25 mouse cellular contexts compared by ENCODE assay signal in the genomic region with DNA sequence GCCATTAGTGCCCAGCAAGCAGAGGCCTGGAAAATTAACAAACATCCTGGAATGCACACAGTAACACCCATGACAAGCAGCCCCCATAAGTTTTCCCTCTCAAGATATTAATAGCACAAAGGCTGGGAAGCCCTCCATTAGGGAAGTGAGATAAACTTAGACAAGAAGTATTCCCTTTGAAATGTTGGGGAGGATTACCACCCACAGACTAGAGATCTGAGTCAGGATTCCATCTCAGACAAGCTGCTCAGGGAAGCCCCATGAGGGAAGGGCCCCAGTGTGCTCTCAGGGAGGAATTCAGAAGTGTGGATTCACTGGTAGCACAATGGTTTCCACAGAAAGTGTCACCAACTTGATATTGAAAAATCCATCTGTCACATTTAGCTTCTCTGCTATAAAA.
DNase-seq lines count a peak whose midpoint lies in the region; ATAC-seq and TF ChIP-seq lines count a peak whose summit lies in the region.
"Had no signal": no experiment of that assay in that cellular context is flagged by ENCODE, and none has a peak within 500 bp of the region (broad histone marks: within the 10 kb centered on the region; RNA-seq: fewer than 3 reads in every experiment).

No protein-coding gene starts in this region.

- peak overlapping the region; percentile 5; the same call in 1 of the 2 replicates for H3K27ac ChIP-seq in forebrain, embryonic 15.5 days (replicated peaks)
- H3K27ac ChIP-seq in forebrain, postnatal 0 days (ENCODE audit: low read depth, low read length), result no peak overlapping the region
- H3K27ac ChIP-seq in heart, embryonic 11.5 days (ENCODE audit: low read depth, low read length), result 0 out of 2 replicates have a peak overlapping the region, but pooled peaks have one; percentile 24
- peak overlapping the region; percentile 60 for H3K27ac ChIP-seq in hindbrain, embryonic 14.5 days
- H3K27ac ChIP-seq in hindbrain, embryonic 11.5 days (ENCODE audit: low read depth, low read length), result no peak overlapping the region
- H3K27ac ChIP-seq in neural tube, embryonic 13.5 days (replicated peaks), result 0 out of 2 replicates have a peak overlapping the region, but pooled peaks have one; percentile 33
- no peak overlapping the region for H3K27ac ChIP-seq in neural tube, embryonic 15.5 days (replicated peaks)
- H3K27ac ChIP-seq: gastrocnemius, adult 2 months; hindbrain, embryonic 12.5 days; intestine, embryonic 15.5 days; left cerebral cortex, adult 2 months; liver, embryonic 13.5 days; macrophage; midbrain, embryonic 10.5 days had no signal

- H3K4me1 ChIP-seq in forebrain, embryonic 15.5 days, result peaks cover 23% of the 10 kb centered on the region
- H3K4me1 ChIP-seq in forebrain, postnatal 0 days (ENCODE audit: insufficient read depth), result peaks cover 10% of the 10 kb centered on the region
- peaks cover 7% of the 10 kb centered on the region for H3K4me1 ChIP-seq in heart, embryonic 11.5 days (ENCODE audit: control insufficient read depth, insufficient read depth, low read length)
- H3K4me1 ChIP-seq in hindbrain, embryonic 14.5 days (replicated peaks; ENCODE audit: control insufficient read depth, insufficient read depth, low read length), result peaks cover 12% of the 10 kb centered on the region; the same call in 1 of the 2 replicates
- no peaks in the 10 kb centered on the region for H3K4me1 ChIP-seq in hindbrain, embryonic 11.5 days (replicated peaks; ENCODE audit: control insufficient read depth, insufficient read depth, low read length)
- peaks cover 29% of the 10 kb centered on the region for H3K4me1 ChIP-seq in neural tube, embryonic 13.5 days (replicated peaks)
- peaks cover 25% of the 10 kb centered on the region for H3K4me1 ChIP-seq in neural tube, embryonic 15.5 days
- H3K4me1 ChIP-seq: intestine, embryonic 15.5 days; liver, embryonic 13.5 days; midbrain, embryonic 10.5 days had no signal

- no peak for DNase-seq in forebrain, postnatal 0 days
- DNase-seq in heart, postnatal 10 days, result no peak
- DNase-seq in hindbrain, embryonic 14.5 days (ENCODE audit: low spot score), result no peak
- DNase-seq in hindbrain, embryonic 11.5 days (ENCODE audit: low spot score), result no peak
- DNase-seq: adrenal gland, postnatal 36 days; cerebellum, adult 18-20 months; cerebellum, postnatal 14 days; gastrocnemius, adult 2 months; kidney, adult 8-10 months; kidney, postnatal 10 days; liver, embryonic 13.5 days; lung, adult 2 months; retina, postnatal 1 day; right cerebral cortex, postnatal 25 days; spleen, adult 18-20 months had no signal

- no peaks in the 10 kb centered on the region for H3K27me3 ChIP-seq in forebrain, embryonic 15.5 days
- no peaks in the 10 kb centered on the region for H3K27me3 ChIP-seq in forebrain, postnatal 0 days (ENCODE audit: insufficient read depth, low read length)
- no peaks in the 10 kb centered on the region for H3K27me3 ChIP-seq in heart, embryonic 11.5 days (ENCODE audit: control insufficient read depth, insufficient read depth, low read length)
- H3K27me3 ChIP-seq in hindbrain, embryonic 14.5 days (ENCODE audit: control insufficient read depth, insufficient read depth, low read length), result no peaks in the 10 kb centered on the region
- no peaks in the 10 kb centered on the region for H3K27me3 ChIP-seq in hindbrain, embryonic 11.5 days (ENCODE audit: control insufficient read depth, insufficient read depth, low read length)
- H3K27me3 ChIP-seq in neural tube, embryonic 13.5 days, result no peaks in the 10 kb centered on the region
- no peaks in the 10 kb centered on the region for H3K27me3 ChIP-seq in neural tube, embryonic 15.5 days (replicated peaks)
- H3K27me3 ChIP-seq: hindbrain, embryonic 12.5 days; intestine, embryonic 15.5 days; liver, embryonic 13.5 days had no signal

- no peak for ATAC-seq in forebrain, embryonic 15.5 days (replicated peaks)
- no peak for ATAC-seq in forebrain, postnatal 0 days
- ATAC-seq in heart, embryonic 11.5 days (replicated peaks; ENCODE audit: insufficient number of reproducible peaks, low FRiP score, low TSS enrichment), result no peak
- no peak for ATAC-seq in hindbrain, embryonic 14.5 days (ENCODE audit: low FRiP score)
- no peak for ATAC-seq in hindbrain, embryonic 11.5 days (ENCODE audit: low FRiP score)
- no peak for ATAC-seq in neural tube, embryonic 13.5 days (ENCODE audit: low read depth)
- no peak for ATAC-seq in neural tube, embryonic 15.5 days (ENCODE audit: low FRiP score)
- ATAC-seq: CD4-positive, CD25-positive, alpha-beta regulatory T cell, adult 4 months; intestine, embryonic 15.5 days had no signal

- intact Hi-C loops in heart, postnatal 10 days (cut with DNase I), result loop anchor here (5.0 kb wide), 1 partner anchor 36 kb away; no protein-coding TSS in a partner anchor

- H3K9me3 ChIP-seq in forebrain, embryonic 15.5 days, result no peaks in the 10 kb centered on the region
- H3K9me3 ChIP-seq in forebrain, postnatal 0 days (ENCODE audit: low read length), result no peaks in the 10 kb centered on the region
- no peaks in the 10 kb centered on the region for H3K9me3 ChIP-seq in heart, embryonic 11.5 days (replicated peaks; ENCODE audit: control insufficient read depth, low read length)
- no peaks in the 10 kb centered on the region for H3K9me3 ChIP-seq in hindbrain, embryonic 14.5 days (ENCODE audit: control insufficient read depth, low read length)
- no peaks in the 10 kb centered on the region for H3K9me3 ChIP-seq in hindbrain, embryonic 11.5 days (ENCODE audit: control insufficient read depth, low read length)
- no peaks in the 10 kb centered on the region for H3K9me3 ChIP-seq in neural tube, embryonic 13.5 days
- H3K9me3 ChIP-seq in neural tube, embryonic 15.5 days (replicated peaks), result no peaks in the 10 kb centered on the region
- H3K9me3 ChIP-seq: hindbrain, embryonic 12.5 days; intestine, embryonic 15.5 days; liver, embryonic 13.5 days; midbrain, embryonic 10.5 days had no signal

- H3K4me3 ChIP-seq in forebrain, embryonic 15.5 days, result no peak overlapping the region
- no peak overlapping the region for H3K4me3 ChIP-seq in forebrain, postnatal 0 days (ENCODE audit: low read depth, low read length)
- no peak overlapping the region for H3K4me3 ChIP-seq in heart, embryonic 11.5 days (ENCODE audit: low read depth, low read length)
- no peak overlapping the region for H3K4me3 ChIP-seq in hindbrain, embryonic 14.5 days (replicated peaks; ENCODE audit: low read length)
- no peak overlapping the region for H3K4me3 ChIP-seq in hindbrain, embryonic 11.5 days (ENCODE audit: low read depth, low read length)
- no peak overlapping the region for H3K4me3 ChIP-seq in neural tube, embryonic 13.5 days
- no peak overlapping the region for H3K4me3 ChIP-seq in neural tube, embryonic 15.5 days (replicated peaks)
- H3K4me3 ChIP-seq: gastrocnemius, adult 2 months; hindbrain, embryonic 12.5 days; intestine, embryonic 15.5 days; left cerebral cortex, adult 2 months; liver, embryonic 13.5 days; midbrain, embryonic 10.5 days had no signal

- no peak for TF ChIP-seq CTCF in forebrain, postnatal 0 days (IDR thresholded peaks at IDR 0.05; ENCODE audit: low read depth)

- no peak overlapping the region for H3K9ac ChIP-seq in forebrain, embryonic 15.5 days (replicated peaks)
- H3K9ac ChIP-seq in forebrain, postnatal 0 days, result no peak overlapping the region
- H3K9ac ChIP-seq in heart, embryonic 11.5 days (ENCODE audit: low read depth, low read length), result no peak overlapping the region
- H3K9ac ChIP-seq in hindbrain, embryonic 14.5 days, result no peak overlapping the region
- no peak overlapping the region for H3K9ac ChIP-seq in hindbrain, embryonic 11.5 days (ENCODE audit: low read depth, low read length)
- H3K9ac ChIP-seq in neural tube, embryonic 13.5 days, result no peak overlapping the region
- no peak overlapping the region for H3K9ac ChIP-seq in neural tube, embryonic 15.5 days (replicated peaks)
- H3K9ac ChIP-seq: hindbrain, embryonic 12.5 days; intestine, embryonic 15.5 days; liver, embryonic 13.5 days had no signal

- no peak overlapping the region for H3K4me2 ChIP-seq in forebrain, embryonic 15.5 days (replicated peaks)
- no peak overlapping the region for H3K4me2 ChIP-seq in forebrain, postnatal 0 days (ENCODE audit: low read depth)
- no peak overlapping the region for H3K4me2 ChIP-seq in heart, embryonic 11.5 days
- H3K4me2 ChIP-seq in hindbrain, embryonic 14.5 days (replicated peaks), result no peak overlapping the region
- H3K4me2 ChIP-seq in hindbrain, embryonic 11.5 days (replicated peaks; ENCODE audit: low read depth, low read length), result no peak overlapping the region
- no peak overlapping the region for H3K4me2 ChIP-seq in neural tube, embryonic 13.5 days
- H3K4me2 ChIP-seq in neural tube, embryonic 15.5 days, result no peak overlapping the region
- H3K4me2 ChIP-seq: hindbrain, embryonic 12.5 days; intestine, embryonic 15.5 days; liver, embryonic 13.5 days had no signal

- H3K36me3 ChIP-seq in forebrain, embryonic 15.5 days, result no peaks in the 10 kb centered on the region
- H3K36me3 ChIP-seq in forebrain, postnatal 0 days (ENCODE audit: insufficient read depth), result no peaks in the 10 kb centered on the region
- H3K36me3 ChIP-seq in heart, embryonic 11.5 days (ENCODE audit: control insufficient read depth, insufficient read depth, low read length), result no peaks in the 10 kb centered on the region
- no peaks in the 10 kb centered on the region for H3K36me3 ChIP-seq in hindbrain, embryonic 14.5 days (replicated peaks; ENCODE audit: control insufficient read depth, insufficient read depth)
- H3K36me3 ChIP-seq in hindbrain, embryonic 11.5 days (ENCODE audit: control insufficient read depth, insufficient read depth, low read length), result no peaks in the 10 kb centered on the region
- no peaks in the 10 kb centered on the region for H3K36me3 ChIP-seq in neural tube, embryonic 13.5 days
- no peaks in the 10 kb centered on the region for H3K36me3 ChIP-seq in neural tube, embryonic 15.5 days
- H3K36me3 ChIP-seq: hindbrain, embryonic 12.5 days; intestine, embryonic 15.5 days; liver, embryonic 13.5 days; midbrain, embryonic 10.5 days had no signal

Comparison
In these comparisons a context has a peak if more than half of its experiments do, and no peak if none do; other contexts are left out.
1. H3K27ac ChIP-seq: peak in forebrain, embryonic 15.5 days (single experiment), heart, embryonic 11.5 days (single experiment), hindbrain, embryonic 14.5 days (single experiment) and neural tube, embryonic 13.5 days (single experiment); none in forebrain, postnatal 0 days (single experiment), hindbrain, embryonic 11.5 days (single experiment) and neural tube, embryonic 15.5 days (single experiment).